Mouse (Mus musculus) MEL (cell line): ENCODE results near the gene Dyrk1a.

ENCODE experiments used
- CHD2 ChIP-seq: IDR thresholded peaks from 2 replicates; pipeline ENCODE4 v1.6.1; 2011; ENCODE audit warnings: low read length, improper control_type of control experiment
- CTCF ChIP-seq, 3 experiments: IDR thresholded peaks in 2 of 3; conservative IDR thresholded peaks in 1 of 3; 2 replicates each; pipeline ENCODE4 v1.5.1; 2011 to 2012; ENCODE audit warnings: low read length in 3 of 3, low read depth in 2 of 3, mild to moderate bottlenecking in 2 of 3, improper control_type of control experiment in 1 of 3, inconsistent platforms in 1 of 3, mixed read lengths in 1 of 3, moderate library complexity in 1 of 3; ENCODE audit not compliant: control insufficient read depth in 1 of 3, insufficient read depth in 1 of 3, poor library complexity in 1 of 3, severe bottlenecking in 1 of 3
- EP300 ChIP-seq, 2 experiments: IDR thresholded peaks; 2 replicates each; pipeline ENCODE4 v1.6.1; 2011; ENCODE audit warnings: improper control_type of control experiment in 2 of 2, low read length in 2 of 2, low read depth in 1 of 2, mild to moderate bottlenecking in 1 of 2
- POLR2A ChIP-seq, 2 experiments: IDR thresholded peaks; 2 replicates each; pipeline ENCODE4 v1.6.1; 2011 to 2012; ENCODE audit warnings: low read length in 2 of 2, mild to moderate bottlenecking in 2 of 2, control low read depth in 1 of 2, improper control_type of control experiment in 1 of 2, low read depth in 1 of 2, moderate library complexity in 1 of 2; ENCODE audit not compliant: control insufficient read depth in 1 of 2, insufficient read depth in 1 of 2, poor library complexity in 1 of 2
- USF2 ChIP-seq, 2 experiments: IDR thresholded peaks; 2 replicates each; pipeline ENCODE4 v1.6.1; 2011 to 2012; ENCODE audit warnings: improper control_type of control experiment in 2 of 2, low read length in 2 of 2, borderline replicate concordance in 1 of 2, inconsistent platforms in 1 of 2, low read depth in 1 of 2, mild to moderate bottlenecking in 1 of 2; ENCODE audit not compliant: insufficient read depth in 1 of 2
- ZNF384 ChIP-seq: IDR thresholded peaks from 2 replicates; pipeline ENCODE4 v1.6.1; 2012; ENCODE audit warnings: low read depth, mild to moderate bottlenecking, inconsistent platforms, low read length, improper control_type of control experiment

DNA sequence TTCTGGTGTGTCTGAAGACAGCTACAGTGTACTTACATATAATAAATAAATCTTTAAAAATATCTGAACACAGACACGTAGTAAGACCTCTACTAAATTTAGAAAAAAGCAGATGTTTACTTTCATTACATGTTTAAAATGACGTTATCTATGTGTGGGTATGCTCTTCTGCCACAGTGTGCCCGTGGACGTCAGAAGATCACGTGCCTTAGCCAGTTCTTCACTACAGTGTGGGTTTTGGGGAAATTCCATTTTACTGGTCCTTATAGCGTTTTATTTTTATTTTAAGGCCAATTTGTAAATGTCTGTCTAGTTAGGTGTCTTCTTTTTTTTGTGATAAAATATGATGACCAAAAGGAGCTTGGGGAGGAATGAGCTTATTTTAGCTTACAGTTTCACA, 47.4 kb downstream of the Dyrk1a start:
- no peak for TF ChIP-seq POLR2A (IDR thresholded peaks at IDR 0.05; ENCODE audit: control insufficient read depth in 1 of 2, insufficient read depth in 1 of 2, low read depth in 1 of 2, low read length in 2 of 2, poor library complexity in 1 of 2)
- no peak for TF ChIP-seq CTCF (IDR thresholded peaks at IDR 0.05 in 2 of 3, conservative IDR thresholded peaks at IDR 0.05 in 1 of 3; ENCODE audit: control insufficient read depth in 1 of 3, insufficient read depth in 1 of 3, low read depth in 2 of 3, low read length in 3 of 3, poor library complexity in 1 of 3, severe bottlenecking in 1 of 3)
- no peak for TF ChIP-seq EP300 (IDR thresholded peaks at IDR 0.05; ENCODE audit: low read depth in 1 of 2, low read length in 2 of 2)
- TF ChIP-seq CHD2, result no peak
- no peak for TF ChIP-seq USF2 (IDR thresholded peaks at IDR 0.05; ENCODE audit: borderline replicate concordance in 1 of 2, insufficient read depth in 1 of 2, low read depth in 1 of 2, low read length in 2 of 2)
- no peak for TF ChIP-seq ZNF384
